Mouse (Mus musculus): ENCODE data around the gene Tarsl2. TPM values are rescaled to one million over a fixed set of nuclear protein-coding genes. Genes with fewer than 3 reads are reported as not detected.
A peak's percentile ranks its signal among the peaks of the same experiment; 100 is the strongest.

Tarsl2 gene
- 4.0 TPM in 2 replicates for polyA plus RNA-seq (2015; fragmentation: Nextera tagmentation; extraction: Ambion mirVana)

- DNase-seq (ENCODE audit: low spot score): peak; percentile 97
These were observed at the start of gene Tarsl2 for GRCm38 (mm10) chr7:65644643-65645351. Gene Tarsl2 (plus strand): TSS chr7:65644898.

DNA sequence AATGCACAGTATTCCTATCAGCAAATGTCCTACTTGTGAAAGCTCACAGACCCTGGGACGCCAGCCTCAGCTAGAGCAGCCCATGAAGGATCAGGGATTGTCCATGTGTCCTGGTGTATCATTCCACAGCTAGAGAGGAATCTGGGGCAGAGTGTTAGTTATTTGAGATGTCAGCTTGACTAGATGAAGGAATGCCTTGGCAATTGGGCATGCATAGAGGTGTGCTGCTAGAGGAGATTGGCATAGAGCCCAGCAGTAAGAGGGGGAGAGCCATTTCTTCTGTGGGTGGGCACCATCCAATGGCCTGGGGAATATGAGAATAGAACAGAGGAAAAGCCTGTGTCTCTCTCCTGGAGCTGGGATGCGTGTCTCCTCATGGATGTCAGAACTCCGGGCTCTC is 38.6 kb upstream of the Tarsl2 start:
- DNase-seq (ENCODE audit: low spot score): no peak

- no peak for DNase-seq (ENCODE audit: low spot score)
These were observed 37.7 kb upstream of the Tarsl2 start for GRCm38 (mm10) chr7:65607003-65607402.

- DNase-seq (ENCODE audit: low spot score): no peak
These were observed 34.5 kb upstream of the Tarsl2 start for GRCm38 (mm10) chr7:65610171-65610570.

DNA sequence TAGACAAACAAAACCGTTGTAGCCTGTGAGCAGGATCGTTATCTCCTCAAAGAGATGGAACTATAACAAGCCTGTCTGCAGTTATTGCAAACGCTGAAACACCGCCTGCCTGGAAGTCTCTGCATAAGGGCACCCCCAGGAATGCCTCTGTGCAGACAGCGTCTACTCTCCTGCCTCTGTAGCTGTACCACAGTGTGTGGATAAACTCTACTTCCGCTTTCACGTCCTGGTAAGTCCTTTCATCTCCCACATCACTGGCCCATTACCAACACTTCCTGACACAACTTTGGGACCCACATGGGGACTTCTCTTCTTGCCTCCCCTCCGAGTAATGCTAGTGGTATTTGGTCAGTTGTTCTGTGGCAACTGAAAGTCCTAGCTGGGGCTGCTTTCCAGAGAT is 34.0 kb upstream of the Tarsl2 start:
- DNase-seq (ENCODE audit: low spot score): no peak

- DNase-seq (ENCODE audit: low spot score): no peak
These were observed 33.4 kb upstream of the Tarsl2 start for GRCm38 (mm10) chr7:65611298-65611697.

GRCm38 (mm10) chr7:65613723-65614122 is 31.0 kb upstream of the Tarsl2 start:
- DNase-seq (ENCODE audit: low spot score): no peak

DNA sequence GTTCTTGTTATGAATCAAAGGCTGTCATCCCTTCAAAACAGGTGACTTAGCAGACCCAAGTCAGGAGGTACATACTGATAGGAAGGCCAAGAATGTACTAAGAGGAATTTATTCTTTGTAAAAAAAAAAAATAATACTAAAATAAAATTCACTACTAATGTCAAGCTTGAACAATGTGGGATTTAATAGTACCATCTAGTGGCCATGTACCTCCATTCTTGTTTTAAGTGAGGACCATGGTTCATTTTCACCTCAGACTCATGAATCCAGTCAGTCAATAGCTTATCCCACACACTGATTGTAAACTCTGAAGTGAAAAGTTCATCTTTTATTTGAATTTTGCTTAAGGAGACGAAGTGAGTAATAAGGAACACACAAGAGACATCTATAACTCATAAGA is 25.9 kb upstream of the Tarsl2 start:
- DNase-seq (ENCODE audit: low spot score): no peak

GRCm38 (mm10) chr7:65620746-65621145 is 24.0 kb upstream of the Tarsl2 start:
- no peak for DNase-seq (ENCODE audit: low spot score)

DNA sequence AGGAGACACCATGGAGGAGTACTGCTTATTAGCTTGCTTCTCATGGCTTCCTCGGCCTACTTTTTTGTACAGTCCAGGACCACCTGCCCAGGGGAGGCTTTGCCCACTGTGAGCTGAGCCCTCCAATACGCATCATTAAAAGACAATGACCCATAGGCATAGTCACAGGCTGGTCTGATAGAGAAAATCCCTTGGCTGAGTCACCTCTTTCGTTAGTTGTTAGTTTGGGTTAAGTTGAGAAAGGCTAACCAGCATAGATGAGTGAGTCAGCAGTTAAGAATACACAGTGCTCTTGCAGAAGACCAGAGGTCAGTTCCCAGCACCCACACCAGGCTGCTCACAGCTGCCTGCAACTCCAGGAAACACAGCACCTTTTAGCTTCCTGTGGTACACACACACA is 21.4 kb upstream of the Tarsl2 start:
- no peak for DNase-seq (ENCODE audit: low spot score)

DNA sequence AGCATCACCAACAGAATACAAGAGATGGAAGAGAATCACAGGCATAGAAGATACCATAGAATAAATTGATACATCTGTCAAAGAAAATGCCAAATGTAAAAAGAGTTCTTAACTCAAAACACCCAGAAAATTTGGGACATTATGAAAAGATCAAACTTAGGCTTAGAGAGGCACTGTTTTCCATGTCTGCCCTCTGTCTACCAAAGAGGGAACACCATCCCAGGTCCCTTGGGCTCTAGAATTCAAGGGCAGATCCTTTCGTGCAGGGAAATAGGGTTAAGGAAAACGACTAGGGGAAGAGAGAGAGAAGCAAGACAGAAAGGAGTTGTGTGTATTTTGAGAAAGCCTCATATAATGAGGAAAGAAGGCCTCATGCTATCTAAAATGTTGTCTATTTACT is 19.2 kb upstream of the Tarsl2 start:
- no peak for DNase-seq (ENCODE audit: low spot score)

- no peak for DNase-seq (ENCODE audit: low spot score)
These were observed 14.9 kb upstream of the Tarsl2 start for GRCm38 (mm10) chr7:65629846-65630245.

DNA sequence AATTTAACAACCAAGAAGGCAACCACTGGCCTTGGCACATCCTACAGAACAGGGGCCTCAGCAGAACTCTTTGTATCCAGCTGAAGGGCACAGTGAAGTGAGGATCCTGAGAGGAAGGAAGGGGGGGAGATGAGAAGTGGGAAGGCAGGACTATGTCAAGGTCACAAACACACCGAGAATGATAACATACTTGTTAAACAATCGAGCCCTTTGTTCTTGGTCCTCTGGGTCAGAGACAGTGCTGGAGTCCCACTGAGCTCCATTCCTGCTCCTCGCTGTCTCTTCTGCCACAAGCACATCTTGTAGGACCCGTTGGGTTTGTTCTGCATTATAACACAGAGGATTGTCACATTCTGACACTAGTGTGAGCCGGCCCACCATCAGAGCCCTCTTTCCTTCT is 14.0 kb upstream of the Tarsl2 start:
- DNase-seq (ENCODE audit: low spot score): no peak

DNA sequence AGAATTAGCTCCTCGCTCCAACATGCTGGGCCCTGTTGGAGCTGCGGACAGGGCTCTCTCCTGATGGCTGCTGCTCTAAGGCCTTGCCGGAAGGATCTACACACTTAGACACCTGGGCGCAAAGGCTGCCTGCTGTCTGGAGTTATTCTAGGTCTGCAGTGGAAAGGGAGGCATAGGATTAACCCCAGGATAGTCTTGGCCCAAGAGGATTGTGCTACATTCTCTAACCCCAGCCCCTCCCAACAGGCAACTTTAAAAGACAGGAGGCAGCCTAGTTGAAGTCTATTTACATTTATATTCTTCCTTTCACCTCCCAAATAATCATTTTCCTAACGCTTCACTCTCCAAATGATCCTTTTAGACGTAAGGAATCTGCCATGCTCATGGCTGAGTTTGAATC is 8.9 kb upstream of the Tarsl2 start:
- no peak for DNase-seq (ENCODE audit: low spot score)

GRCm38 (mm10) chr7:65636356-65636880 is 8.3 kb upstream of the Tarsl2 start:
- DNase-seq (ENCODE audit: low spot score): no peak

- no peak for DNase-seq (ENCODE audit: low spot score)
These were observed 6.4 kb upstream of the Tarsl2 start for GRCm38 (mm10) chr7:65638170-65638770.

- DNase-seq (ENCODE audit: low spot score): no peak
These were observed 4.8 kb upstream of the Tarsl2 start for GRCm38 (mm10) chr7:65639821-65640382.

GRCm38 (mm10) chr7:65640672-65641071 is 4.0 kb upstream of the Tarsl2 start:
- DNase-seq (ENCODE audit: low spot score): no peak

GRCm38 (mm10) chr7:65642371-65643304 is 2.1 kb upstream of the Tarsl2 start:
- DNase-seq (ENCODE audit: low spot score): peak; percentile 8

GRCm38 (mm10) chr7:65643861-65644421 is 757 bp upstream of the Tarsl2 start:
- DNase-seq (ENCODE audit: low spot score): no peak

DNA sequence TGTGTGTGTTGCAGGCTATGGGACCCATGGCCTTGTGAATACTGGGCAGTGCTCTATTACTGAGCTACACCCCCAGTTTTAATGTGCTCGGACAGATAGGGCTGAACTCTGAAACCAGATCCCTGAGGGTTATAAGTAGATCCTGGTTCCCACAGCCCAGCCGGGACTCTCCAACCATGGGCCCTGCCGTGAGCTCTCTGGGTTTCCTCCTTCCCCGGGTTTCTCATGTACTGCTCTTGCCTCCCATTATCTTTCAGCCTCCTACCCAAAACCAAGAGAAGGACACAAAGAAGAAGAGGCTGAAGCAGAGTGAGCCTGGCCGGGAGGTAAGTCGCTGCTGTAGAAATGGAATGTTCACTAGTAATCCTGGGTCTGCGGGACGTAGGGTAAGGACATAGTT is 1.3 kb downstream of the Tarsl2 start:
- no peak for DNase-seq (ENCODE audit: low spot score)
